Mouse (Mus musculus) kidney, adult 18-20 months (tissue): ENCODE data around the gene Mylk.
A peak's percentile ranks its signal among the peaks of the same experiment; 100 is the strongest.

Experiments used
- DNase-seq: peaks from one replicate; pipeline ENCODE4 v3.0.0; 2021

Gene Mylk

GRCm38 (mm10) chr16:35033809-35034577, 289.0 kb downstream of the Mylk start:
- peak; percentile 22 for DNase-seq

- peak; percentile 29 for DNase-seq
Measured at GRCm38 (mm10) chr16:35034971-35035370, 290.0 kb downstream of the Mylk start.

- peak; percentile 21 for DNase-seq
Measured at GRCm38 (mm10) chr16:35036754-35037153, 291.7 kb downstream of the Mylk start.

GRCm38 (mm10) chr16:35038343-35039057, 293.5 kb downstream of the Mylk start:
- DNase-seq, result no peak

GRCm38 (mm10) chr16:35040154-35040553, 295.1 kb downstream of the Mylk start:
- DNase-seq, result peak; percentile 21

- DNase-seq, result peak; percentile 16
Measured at GRCm38 (mm10) chr16:35041001-35041400, 296.0 kb downstream of the Mylk start.

- no peak for DNase-seq
Measured at GRCm38 (mm10) chr16:35046081-35046775, 301.2 kb downstream of the Mylk start.

- DNase-seq, result no peak
Measured at GRCm38 (mm10) chr16:35047272-35047969, 302.4 kb downstream of the Mylk start.

- DNase-seq, result no peak
Measured at GRCm38 (mm10) chr16:35051066-35051465, 306.1 kb downstream of the Mylk start.
